Mouse (Mus musculus): ENCODE results near the gene Unc93a2. TPM values are rescaled to one million over a fixed set of nuclear protein-coding genes. Genes with fewer than 3 reads are reported as not detected.

Gene Unc93a2
- polyA plus RNA-seq, 1 experiment from 2014 or later: not detected

Other genes with a start within 250 kb of the Unc93a2 start
- 24.6 and 24.8 TPM in 2 replicates for gene Rps6ka2, start 215.3 kb downstream of the Unc93a2 start, polyA plus RNA-seq (2016; fragmentation: Nextera tagmentation; extraction: Ambion mirVana)
- not detected in 2 replicates for gene Tcp10a, start 60.8 kb downstream of the Unc93a2 start, polyA plus RNA-seq (2016; fragmentation: Nextera tagmentation; extraction: Ambion mirVana)
- not detected in 2 replicates for gene Ttll2, start 32.8 kb downstream of the Unc93a2 start, polyA plus RNA-seq (2016; fragmentation: Nextera tagmentation; extraction: Ambion mirVana)
- not detected in 2 replicates for gene Gm49630, start 13.5 kb downstream of the Unc93a2 start, polyA plus RNA-seq (2016; fragmentation: Nextera tagmentation; extraction: Ambion mirVana)